Mouse (Mus musculus) CH12.LX (cell line): ENCODE results near the gene Cirbp. TPM values are rescaled to one million over a fixed set of nuclear protein-coding genes. Genes with fewer than 3 reads are reported as not detected.

Experiments
- DNase-seq: peaks from one replicate; pipeline ENCODE4 v3.0.0-alpha.2; 2013; ENCODE audit errors: extremely low read depth
- H3K27ac ChIP-seq: 2 replicates; pipeline ENCODE4 v1.5.1; 2012; ENCODE audit warnings: low read depth, mild to moderate bottlenecking, control low read depth, moderate library complexity; ENCODE audit not compliant: insufficient read depth
- H3K27me3 ChIP-seq: replicated peaks from 2 replicates; pipeline ENCODE3; 2012; ENCODE audit warnings: inconsistent platforms
- H3K36me3 ChIP-seq, 2 experiments: replicated peaks in 1 of 2; 2 replicates each; pipeline versions ENCODE3 to v1.6.1; 2012; ENCODE audit warnings: inconsistent platforms in 1 of 2, low read length in 1 of 2, mild to moderate bottlenecking in 1 of 2, mixed read lengths in 1 of 2, moderate library complexity in 1 of 2; ENCODE audit not compliant: control insufficient read depth in 1 of 2, insufficient read depth in 1 of 2
- H3K4me1 ChIP-seq, 2 experiments: 2 replicates each; pipeline ENCODE4 v1.6.1; 2012; ENCODE audit warnings: inconsistent platforms in 1 of 2, moderate library complexity in 1 of 2; ENCODE audit not compliant: insufficient read depth in 2 of 2, control insufficient read depth in 1 of 2
- H3K4me2 ChIP-seq: 2 replicates; pipeline ENCODE4 v1.6.1; 2012; ENCODE audit warnings: low read depth, mild to moderate bottlenecking, control low read depth; ENCODE audit not compliant: poor library complexity, insufficient read depth, severe bottlenecking
- H3K4me3 ChIP-seq, 3 experiments: fragments of 150-350 bp in 1 of 3; sonication (generic) in 1 of 3; replicated peaks in 1 of 3; 2 replicates each; pipeline versions ENCODE3 to v1.5.1; 2011 to 2012; ENCODE audit warnings: low read depth in 2 of 3, low read length in 2 of 3, mild to moderate bottlenecking in 2 of 3, moderate library complexity in 2 of 3, control low read depth in 1 of 3, improper control_type of control experiment in 1 of 3, inconsistent platforms in 1 of 3, mixed read lengths in 1 of 3; ENCODE audit not compliant: poor library complexity in 1 of 3
- H3K79me2 ChIP-seq: replicated peaks from 2 replicates; pipeline ENCODE4 v1.6.1; 2012; ENCODE audit warnings: mild to moderate bottlenecking, moderate library complexity; ENCODE audit not compliant: control insufficient read depth, poor library complexity, insufficient read depth, severe bottlenecking; ENCODE audit errors: extremely low read depth
- H3K9ac ChIP-seq: 2 replicates; pipeline ENCODE4 v1.6.1; 2012; ENCODE audit warnings: low read depth, mild to moderate bottlenecking, control low read depth, moderate library complexity; ENCODE audit not compliant: insufficient read depth
- H3K9me3 ChIP-seq: replicated peaks from 2 replicates; pipeline ENCODE3; 2012; ENCODE audit warnings: low read length, inconsistent platforms, mixed read lengths
- BHLHE40 ChIP-seq: IDR thresholded peaks from 2 replicates; pipeline ENCODE4 v1.6.1; 2011; ENCODE audit warnings: mild to moderate bottlenecking, low read depth, low read length, improper control_type of control experiment
- CTCF ChIP-seq, 2 experiments: IDR thresholded peaks in 1 of 2; conservative IDR thresholded peaks in 1 of 2; 2 replicates each; pipeline ENCODE4 v1.5.1; 2011 to 2012; ENCODE audit warnings: low read depth in 2 of 2, low read length in 2 of 2, improper control_type of control experiment in 1 of 2, inconsistent platforms in 1 of 2, mild to moderate bottlenecking in 1 of 2, moderate library complexity in 1 of 2
- E2F4 ChIP-seq: IDR thresholded peaks from 2 replicates; pipeline ENCODE4 v1.6.1; 2011; ENCODE audit warnings: low read depth, low read length, improper control_type of control experiment; ENCODE audit not compliant: insufficient replicate concordance
- ELF1 ChIP-seq: IDR thresholded peaks from 2 replicates; pipeline ENCODE4 v1.6.1; 2014; ENCODE audit warnings: low read depth, mild to moderate bottlenecking, inconsistent platforms, low read length, improper control_type of control experiment
- EP300 ChIP-seq: IDR thresholded peaks from 2 replicates; pipeline ENCODE4 v1.6.1; 2011; ENCODE audit warnings: low read length, improper control_type of control experiment
- HCFC1 ChIP-seq: IDR thresholded peaks from 2 replicates; pipeline ENCODE4 v1.6.1; 2012; ENCODE audit warnings: low read depth, mild to moderate bottlenecking, inconsistent platforms, low read length, improper control_type of control experiment
- JUN ChIP-seq: IDR thresholded peaks from 2 replicates; pipeline ENCODE4 v1.6.1; 2011; ENCODE audit warnings: low read depth, mild to moderate bottlenecking, low read length, improper control_type of control experiment, moderate library complexity; ENCODE audit not compliant: insufficient read depth
- KAT2A ChIP-seq: IDR thresholded peaks from 2 replicates; pipeline ENCODE4 v1.6.1; 2012; ENCODE audit warnings: low read length, improper control_type of control experiment, inconsistent platforms; ENCODE audit not compliant: insufficient replicate concordance
- MAX ChIP-seq: IDR thresholded peaks from 2 replicates; pipeline ENCODE4 v1.6.1; 2011; ENCODE audit warnings: low read length, improper control_type of control experiment
- MAZ ChIP-seq: IDR thresholded peaks from 2 replicates; pipeline ENCODE4 v1.6.1; 2012; ENCODE audit warnings: low read depth, mild to moderate bottlenecking, inconsistent platforms, low read length, improper control_type of control experiment, moderate library complexity
- MEF2A ChIP-seq: IDR thresholded peaks from 2 replicates; pipeline ENCODE4 v1.6.1; 2014; ENCODE audit warnings: low read depth, mild to moderate bottlenecking, inconsistent platforms, low read length, improper control_type of control experiment, borderline replicate concordance
- MYC ChIP-seq: IDR thresholded peaks from 2 replicates; pipeline ENCODE4 v1.6.1; 2011; ENCODE audit warnings: low read depth, mild to moderate bottlenecking, improper control_type of control experiment, low read length
- NELFE ChIP-seq: IDR thresholded peaks from 2 replicates; pipeline ENCODE4 v1.6.1; 2011; ENCODE audit warnings: low read depth, low read length, improper control_type of control experiment
- NRF1 ChIP-seq: IDR thresholded peaks from 2 replicates; pipeline ENCODE4 v1.6.1; 2014; ENCODE audit warnings: low read depth, mild to moderate bottlenecking, inconsistent platforms, low read length, improper control_type of control experiment, moderate library complexity
- PAX5 ChIP-seq: IDR thresholded peaks from 2 replicates; pipeline ENCODE4 v1.6.1; 2012; ENCODE audit warnings: low read length, inconsistent platforms, mixed read lengths
- RAD21 ChIP-seq: IDR thresholded peaks from 2 replicates; pipeline ENCODE4 v1.6.1; 2011; ENCODE audit warnings: low read depth, mild to moderate bottlenecking, low read length, improper control_type of control experiment, moderate library complexity
- SMC3 ChIP-seq: IDR thresholded peaks from 2 replicates; pipeline ENCODE4 v1.6.1; 2011; ENCODE audit warnings: low read depth, low read length, improper control_type of control experiment
- UBTF ChIP-seq: IDR thresholded peaks from 2 replicates; pipeline ENCODE4 v1.6.1; 2012; ENCODE audit warnings: low read depth, mild to moderate bottlenecking, inconsistent platforms, low read length, improper control_type of control experiment, moderate library complexity
- USF2 ChIP-seq: conservative IDR thresholded peaks from 2 replicates; pipeline ENCODE4 v1.6.1; 2011; ENCODE audit warnings: low read depth, low read length, improper control_type of control experiment
- ZC3H11A ChIP-seq: IDR thresholded peaks from 2 replicates; pipeline ENCODE4 v1.6.1; 2012; ENCODE audit warnings: low read depth, mild to moderate bottlenecking, inconsistent platforms, low read length, improper control_type of control experiment
- ZKSCAN1 ChIP-seq: IDR thresholded peaks from 2 replicates; pipeline ENCODE4 v1.6.1; 2012; ENCODE audit warnings: low read depth, inconsistent platforms, low read length, improper control_type of control experiment, borderline replicate concordance
- ZMIZ1 ChIP-seq: IDR thresholded peaks from 2 replicates; pipeline ENCODE4 v1.6.1; 2012; ENCODE audit warnings: low read depth, mild to moderate bottlenecking, inconsistent platforms, low read length, improper control_type of control experiment
- ZNF384 ChIP-seq: IDR thresholded peaks from 2 replicates; pipeline ENCODE4 v1.6.1; 2012; ENCODE audit warnings: low read depth, low read length, improper control_type of control experiment, inconsistent platforms
- dilution Hi-C: fragments of 300-500 bp; cut with MboI; formaldehyde crosslinking; loops from 2 replicates; pipeline ENCODE4 v1.14.3; 2020; ENCODE audit warnings: low sequenced_read_pairs; ENCODE audit not compliant: extremely low pct_unique_long_range_greater_than_20kb, extremely low pct_ligation_motif_present
- in situ Hi-C: fragments of 300-500 bp; cut with MboI; formaldehyde crosslinking; loops from 3 replicates; pipeline ENCODE4 v1.14.3; 2019; ENCODE audit warnings: low sequenced_read_pairs, low pct_ligation_motif_present, low pct_unique_long_range_greater_than_20kb, mixed read lengths
- polyA plus RNA-seq: library from polyadenylated mRNA; unstranded; fragments of >175 nt; gene quantifications from 2 replicates; pipeline ENCODE4 v1.2.1, GENCODE M21; 2012; ENCODE audit warnings: low read depth; ENCODE audit not compliant: insufficient read length
- total RNA-seq, 2 experiments: library from RNA; depleted of rRNA; stranded (reverse); fragments of 300-350 nt in 1 of 2; fragments of >200 nt in 1 of 2; gene quantifications; 2 replicates each; pipeline ENCODE4 v1.2.3; 2012 to 2014

Gene Cirbp
- total and polyA plus RNA-seq, 3 experiments = 27.0 to 40.2 (median 34.4) TPM

DNA sequence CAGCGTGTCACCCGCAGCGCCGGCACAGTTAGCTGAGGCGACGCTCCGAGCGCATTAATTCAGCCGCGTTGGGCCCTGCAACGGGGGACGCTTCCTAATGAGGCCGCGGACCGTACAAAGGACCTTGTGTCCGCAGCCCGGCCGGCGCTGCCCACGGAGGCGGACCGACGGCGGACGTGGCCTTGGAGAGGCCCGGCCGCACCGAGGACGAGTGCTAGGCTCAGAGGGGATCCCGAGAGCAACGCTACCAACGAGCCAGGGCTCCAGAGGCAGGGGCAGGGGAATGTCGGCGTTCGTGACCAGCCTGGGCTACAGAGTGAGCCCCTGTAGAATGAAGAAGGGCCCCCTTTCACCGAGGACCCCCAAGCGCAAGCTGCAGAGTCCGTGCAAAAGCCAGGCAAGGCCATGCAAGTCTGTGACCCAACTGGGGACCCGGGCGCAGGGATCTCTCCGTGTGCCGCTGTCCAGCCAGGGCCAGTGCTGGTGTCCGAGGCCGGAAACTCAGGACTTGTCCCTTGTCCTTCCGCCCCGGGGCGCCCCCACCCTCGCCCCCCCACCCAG, 24.8 kb downstream of the Cirbp start:
- DNase-seq = no peak
- H3K9ac ChIP-seq = no peak overlapping the region
- in situ Hi-C loops (no loop called here), dilution Hi-C loops (no loop called here)
- H3K36me3 ChIP-seq = no peaks in the 10 kb centered on the region
- H3K79me2 ChIP-seq = no peaks in the 10 kb centered on the region
- H3K4me3 ChIP-seq = no peak overlapping the region
- H3K4me2 ChIP-seq = no peak overlapping the region
- H3K4me1 ChIP-seq = peaks cover 0 to 3% of the 10 kb centered on the region in 2 experiments; a peak in 1 of 4 replicates
- H3K9me3 ChIP-seq = peaks cover 2% of the 10 kb centered on the region
- H3K27ac ChIP-seq = no peak overlapping the region
- H3K27me3 ChIP-seq = peaks cover 84% of the 10 kb centered on the region
- TF ChIP-seq NELFE (no peak), ELF1 (no peak), ZC3H11A (no peak), JUN (no peak), CTCF (conservative IDR thresholded peaks at IDR 0.05 in 1 of 2, IDR thresholded peaks at IDR 0.05 in 1 of 2; ENCODE audit: low read depth in 2 of 2, low read length in 2 of 2) (no peak), USF2 (no peak), MYC (no peak), EP300 (no peak), UBTF (no peak), BHLHE40 (no peak), MAX (no peak), PAX5 (no peak), RAD21 (no peak), MEF2A (no peak)
- TF ChIP-seq, all 38 proteins: peak for 0

DNA sequence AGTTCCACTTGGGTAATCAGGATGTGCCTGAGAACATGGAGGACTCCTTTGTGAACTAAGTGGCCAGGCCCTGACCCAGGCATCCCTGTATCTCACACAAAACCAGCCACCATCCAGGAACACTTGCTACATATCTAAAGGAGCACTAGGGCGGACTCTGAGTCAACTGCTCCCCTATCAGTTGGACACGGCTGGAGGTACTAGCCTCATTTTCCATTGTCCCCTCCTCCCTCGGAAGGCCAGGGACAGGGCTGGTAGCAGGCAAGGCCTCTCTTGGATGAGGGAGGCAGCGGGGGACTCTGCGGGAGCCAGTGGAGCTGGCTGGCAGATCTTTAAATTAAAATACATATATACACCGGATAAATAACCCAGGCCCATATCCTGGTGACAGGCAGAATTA, 28.2 kb downstream of the Cirbp start:
- TF ChIP-seq MAZ (no peak), PAX5 (no peak), MEF2A (no peak), MAX (no peak), E2F4 (no peak), EP300 (no peak), ZNF384 (no peak), ZKSCAN1 (no peak), HCFC1 (no peak), SMC3 (no peak), JUN (no peak), ZMIZ1 (no peak), KAT2A (no peak), ELF1 (no peak), NRF1 (no peak)
- TF ChIP-seq, all 38 proteins: peak for 0
- peaks cover 0 to 3% of the 10 kb centered on the region in 2 experiments; a peak in 1 of 4 replicates for H3K4me1 ChIP-seq
- H3K9me3 ChIP-seq = peaks cover 2% of the 10 kb centered on the region
- H3K9ac ChIP-seq = no peak overlapping the region
- H3K4me3 ChIP-seq = no peak overlapping the region
- H3K79me2 ChIP-seq = no peaks in the 10 kb centered on the region
- dilution Hi-C loops = no loop called here
- peaks cover 79% of the 10 kb centered on the region for H3K27me3 ChIP-seq
- no peak overlapping the region for H3K4me2 ChIP-seq
- H3K36me3 ChIP-seq = no peaks in the 10 kb centered on the region
- H3K27ac ChIP-seq = no peak overlapping the region
- DNase-seq = no peak
- in situ Hi-C loops = no loop called here
